In the genomic region with DNA sequence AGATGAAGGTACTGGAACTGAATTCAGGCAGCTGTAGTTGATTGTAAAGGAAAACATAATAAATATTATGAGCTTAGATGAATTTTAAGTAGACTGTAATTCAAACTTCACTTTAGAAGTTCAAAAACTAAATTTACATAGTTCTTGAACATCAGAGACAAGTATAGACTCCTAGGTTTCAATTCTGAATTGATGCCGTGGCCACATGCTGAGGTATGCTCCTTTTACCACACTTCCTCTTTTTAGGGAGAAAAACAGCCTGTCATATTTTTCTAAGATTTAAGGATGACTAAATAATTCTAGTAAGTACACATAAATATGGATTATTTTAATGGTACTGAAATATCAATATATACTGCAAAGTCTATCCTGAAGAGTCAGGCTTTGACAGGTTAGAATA, we compare ENCODE assay signal across 32 mouse cellular contexts.
"Had no signal": no experiment of that assay in that cellular context is flagged by ENCODE, and none has a peak within 500 bp of the region (broad histone marks: within the 10 kb centered on the region; RNA-seq: fewer than 3 reads in every experiment).

No protein-coding gene starts in this region.

- H3K9me3 ChIP-seq: limb, embryonic 10.5 days; limb, embryonic 12.5 days; limb, embryonic 13.5 days; limb, embryonic 15.5 days; liver, embryonic 12.5 days; liver, embryonic 13.5 days; liver, embryonic 15.5 days; lung, embryonic 15.5 days; midbrain, embryonic 10.5 days; midbrain, embryonic 12.5 days; midbrain, embryonic 13.5 days; midbrain, embryonic 15.5 days; neural tube, embryonic 12.5 days had no signal

- ATAC-seq: liver, embryonic 12.5 days; liver, postnatal 0 days; lung, postnatal 0 days; midbrain, embryonic 13.5 days; midbrain, embryonic 15.5 days; midbrain, embryonic 16.5 days had no signal

- H3K9ac ChIP-seq: limb, embryonic 12.5 days; limb, embryonic 13.5 days; limb, embryonic 15.5 days; liver, embryonic 12.5 days; liver, embryonic 13.5 days; liver, embryonic 14.5 days; liver, embryonic 15.5 days; liver, postnatal 0 days; lung, embryonic 14.5 days; lung, embryonic 15.5 days; midbrain, embryonic 12.5 days; midbrain, embryonic 13.5 days; midbrain, embryonic 15.5 days; neural tube, embryonic 12.5 days had no signal

- H3K36me3 ChIP-seq: limb, embryonic 10.5 days; limb, embryonic 12.5 days; limb, embryonic 13.5 days; limb, embryonic 15.5 days; liver, embryonic 12.5 days; liver, embryonic 13.5 days; liver, embryonic 15.5 days; lung, embryonic 15.5 days; midbrain, embryonic 10.5 days; midbrain, embryonic 12.5 days; midbrain, embryonic 13.5 days; midbrain, embryonic 15.5 days; neural tube, embryonic 12.5 days had no signal

- H3K4me2 ChIP-seq: limb, embryonic 12.5 days; limb, embryonic 13.5 days; limb, embryonic 15.5 days; liver, embryonic 11.5 days; liver, embryonic 12.5 days; liver, embryonic 13.5 days; liver, embryonic 15.5 days; lung, embryonic 14.5 days; lung, embryonic 15.5 days; midbrain, embryonic 11.5 days; midbrain, embryonic 12.5 days; midbrain, embryonic 13.5 days; midbrain, embryonic 15.5 days; neural tube, embryonic 12.5 days had no signal

- H3K4me1 ChIP-seq: limb, embryonic 10.5 days; limb, embryonic 12.5 days; limb, embryonic 13.5 days; limb, embryonic 15.5 days; liver, embryonic 12.5 days; liver, embryonic 13.5 days; liver, embryonic 15.5 days; lung, embryonic 15.5 days; megakaryocyte, embryonic 14.5 days; midbrain, embryonic 10.5 days; midbrain, embryonic 12.5 days; midbrain, embryonic 13.5 days; midbrain, embryonic 15.5 days; neural tube, embryonic 12.5 days had no signal

- H3K27ac ChIP-seq: limb, embryonic 10.5 days; limb, embryonic 12.5 days; limb, embryonic 13.5 days; limb, embryonic 15.5 days; liver, embryonic 12.5 days; liver, embryonic 13.5 days; liver, embryonic 14.5 days; liver, embryonic 15.5 days; lung, embryonic 15.5 days; macrophage; midbrain, embryonic 10.5 days; midbrain, embryonic 12.5 days; midbrain, embryonic 13.5 days; midbrain, embryonic 15.5 days; neural tube, embryonic 12.5 days had no signal

- H3K27me3 ChIP-seq: limb, embryonic 12.5 days; limb, embryonic 13.5 days; limb, embryonic 15.5 days; liver, embryonic 12.5 days; liver, embryonic 13.5 days; liver, embryonic 15.5 days; lung, embryonic 15.5 days; megakaryocyte, embryonic 14.5 days; midbrain, embryonic 12.5 days; midbrain, embryonic 13.5 days; midbrain, embryonic 15.5 days; neural tube, embryonic 12.5 days had no signal

- DNase-seq: left cerebral cortex, postnatal 4 days; liver; liver, embryonic 13.5 days; liver, postnatal 0 days; lung, adult 18-20 months; lung, adult 2 months; lung, embryonic 14.5 days; lung, postnatal 10 days; lung, postnatal 14 days; lung, postnatal 36 days; lung, postnatal 4 days; midbrain, embryonic 14.5 days had no signal

- H3K4me3 ChIP-seq: limb, embryonic 10.5 days; limb, embryonic 12.5 days; limb, embryonic 13.5 days; limb, embryonic 15.5 days; liver, embryonic 12.5 days; liver, embryonic 13.5 days; liver, embryonic 15.5 days; lung, embryonic 15.5 days; megakaryocyte, embryonic 14.5 days; midbrain, embryonic 10.5 days; midbrain, embryonic 12.5 days; midbrain, embryonic 13.5 days; midbrain, embryonic 15.5 days; myocyte; neural tube, embryonic 12.5 days had no signal
